Mouse (Mus musculus): ENCODE data around the gene Trpm5. TPM values are rescaled to one million over a fixed set of nuclear protein-coding genes. Genes with fewer than 3 reads are reported as not detected.

Trpm5 gene
- polyA plus RNA-seq, 1 experiment from 2014 or later, result 0.73 TPM

DNA sequence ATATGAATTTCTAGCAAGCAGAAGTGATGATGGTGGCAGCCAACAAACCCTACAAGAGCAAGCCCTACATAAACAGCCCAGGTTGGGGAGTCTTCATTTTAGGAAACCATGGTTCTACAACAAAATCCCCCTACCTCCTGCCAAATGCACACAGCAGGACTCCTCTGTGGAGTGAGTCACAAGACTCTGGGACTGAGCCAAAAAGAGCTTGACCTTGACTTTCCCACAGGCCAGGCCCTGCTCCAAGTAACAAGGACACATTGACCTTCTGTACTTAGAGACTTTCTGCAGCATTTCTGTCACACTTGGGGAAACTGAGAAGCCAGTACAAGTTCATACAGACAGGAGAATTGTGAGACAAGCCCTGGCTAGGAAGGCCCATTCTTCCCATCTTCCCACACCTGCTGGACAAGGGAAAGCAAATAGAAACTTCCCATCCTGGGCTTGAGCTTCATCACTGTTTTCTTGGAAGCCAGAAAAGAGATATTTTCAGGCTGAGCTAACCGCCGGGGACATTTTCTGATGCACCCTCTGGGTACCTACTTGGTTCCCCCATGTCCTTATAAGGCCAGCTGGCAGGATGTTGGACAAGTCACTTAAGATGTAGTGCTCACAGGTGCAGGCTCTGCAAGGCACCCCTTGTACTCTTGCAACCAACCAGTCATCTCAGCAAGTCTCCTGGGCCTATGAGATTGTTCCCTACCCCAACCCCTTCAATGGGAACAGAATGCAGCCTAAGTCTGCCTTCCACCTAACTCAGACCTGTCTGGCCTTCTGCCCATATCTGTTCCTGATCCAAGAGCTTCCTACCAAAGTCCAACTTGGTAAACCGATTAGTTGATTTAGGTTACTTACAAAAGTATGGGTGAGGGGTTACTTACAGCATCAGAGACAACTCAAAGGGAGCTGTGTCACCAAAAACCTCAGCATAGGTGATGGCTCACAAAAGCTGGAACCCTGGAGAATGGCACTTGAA, 44.3 kb downstream of the Trpm5 start:
- H3K27ac ChIP-seq, result no peak overlapping the region
- no peak overlapping the region for H3K4me3 ChIP-seq (replicated peaks)
- H3K36me3 ChIP-seq, result no peaks in the 10 kb centered on the region
- no peaks in the 10 kb centered on the region for H3K9me3 ChIP-seq (replicated peaks)
- H3K4me2 ChIP-seq, result no peak overlapping the region
- WGBS (ENCODE audit: insufficient replicate concordance), result 75% methylated on average over 3 of the region's 3 CpGs
- ATAC-seq (ENCODE audit: low read depth), result no peak
- peaks cover 42% of the 10 kb centered on the region for H3K4me1 ChIP-seq (replicated peaks)
- no peak overlapping the region for H3K9ac ChIP-seq
- H3K27me3 ChIP-seq, result no peaks in the 10 kb centered on the region
- DNase-seq, result no peak

DNA sequence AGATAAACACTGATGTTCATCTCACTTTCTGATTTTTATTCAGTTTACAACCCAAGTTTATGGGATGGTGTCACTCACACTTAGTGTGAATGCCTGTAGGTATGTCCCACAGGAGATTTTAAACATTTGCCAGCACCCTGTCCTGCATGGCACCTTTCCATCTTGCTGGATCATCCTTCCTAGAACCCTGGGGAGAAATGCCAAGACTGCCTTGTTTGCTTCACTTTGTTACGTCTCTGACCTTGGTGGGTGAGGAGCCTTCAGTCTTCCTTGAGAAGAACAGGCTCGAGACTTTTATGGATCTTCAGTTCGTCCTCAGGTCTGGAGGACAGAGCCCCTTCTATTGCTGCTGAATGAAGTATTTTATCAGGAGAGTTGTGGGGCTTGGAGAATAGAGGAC, 45.1 kb downstream of the Trpm5 start:
- Histone ChIP-seq H3K27ac (no peak overlapping the region), H3K4me2 (no peak overlapping the region), H3K9ac (no peak overlapping the region), H3K4me1 (replicated peaks) (peaks cover 34% of the 10 kb centered on the region), H3K9me3 (replicated peaks) (0 out of 2 replicates have a peak, but pooled peaks cover 4% of the 10 kb centered on the region), H3K27me3 (no peaks in the 10 kb centered on the region), H3K4me3 (replicated peaks) (no peak overlapping the region), H3K36me3 (0 out of 2 replicates have a peak, but pooled peaks cover 2% of the 10 kb centered on the region)
- 55% methylated on average over 3 of the region's 3 CpGs for WGBS (ENCODE audit: insufficient replicate concordance)
- ATAC-seq (ENCODE audit: low read depth) (no peak), DNase-seq (no peak)

DNA sequence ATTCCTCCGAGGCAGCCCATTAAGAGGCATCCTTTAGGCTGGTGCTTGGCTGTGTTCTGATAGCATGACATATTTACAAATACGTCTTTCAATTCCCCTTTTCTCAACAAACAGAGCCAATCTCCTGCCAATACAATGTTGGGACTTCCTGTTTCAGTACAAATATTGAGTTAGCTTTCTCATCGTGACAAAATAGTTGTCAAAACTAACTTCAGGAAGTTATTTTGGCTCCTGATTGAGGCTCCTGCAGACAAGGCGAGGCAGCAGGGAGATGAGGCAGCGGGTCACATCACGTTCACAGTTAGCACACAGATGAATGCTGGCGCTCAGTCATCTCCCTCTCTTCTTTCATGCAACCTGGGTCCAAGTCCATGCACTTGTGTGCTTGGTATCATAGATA, 48.1 kb downstream of the Trpm5 start:
- 0 out of 2 replicates have a peak, but pooled peaks cover 4% of the 10 kb centered on the region for H3K9me3 ChIP-seq (replicated peaks)

DNA sequence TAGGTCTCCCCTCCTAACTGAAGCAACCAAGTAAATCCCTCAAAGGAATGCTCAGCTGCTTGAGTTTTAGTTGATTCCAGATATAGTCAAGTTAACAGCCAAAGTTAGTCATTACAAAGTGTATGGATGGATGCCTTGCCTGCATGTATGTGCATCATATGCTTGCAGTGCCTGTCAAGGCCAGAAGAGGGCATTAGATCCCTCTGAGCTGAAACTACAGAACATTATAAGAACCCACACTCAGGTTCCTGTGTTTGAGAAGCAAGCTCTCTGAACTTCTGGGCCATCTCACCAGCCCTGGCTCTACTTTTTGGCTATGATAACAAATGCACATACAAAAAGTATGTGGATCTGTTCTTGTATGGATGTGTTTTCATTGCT, 49.6 kb downstream of the Trpm5 start:
- peaks cover 28% of the 10 kb centered on the region for H3K4me1 ChIP-seq (replicated peaks)
- H3K27me3 ChIP-seq, result no peaks in the 10 kb centered on the region
- H3K27ac ChIP-seq, result no peak overlapping the region
- 0 out of 2 replicates have a peak, but pooled peaks cover 4% of the 10 kb centered on the region for H3K9me3 ChIP-seq (replicated peaks)
- no peak overlapping the region for H3K4me3 ChIP-seq (replicated peaks)
- 0 out of 2 replicates have a peak, but pooled peaks cover 2% of the 10 kb centered on the region for H3K36me3 ChIP-seq
- no peak overlapping the region for H3K9ac ChIP-seq
- ATAC-seq (ENCODE audit: low read depth) (no peak), DNase-seq (no peak)
- H3K4me2 ChIP-seq, result no peak overlapping the region

More for the DNA sequence above, 48.1 kb downstream of the Trpm5 start:
- no peaks in the 10 kb centered on the region for H3K27me3 ChIP-seq
- ATAC-seq (ENCODE audit: low read depth), result no peak
- H3K9ac ChIP-seq, result no peak overlapping the region
- no peak overlapping the region for H3K4me3 ChIP-seq (replicated peaks)
- H3K4me2 ChIP-seq, result no peak overlapping the region
- H3K4me1 ChIP-seq (replicated peaks), result peaks cover 24% of the 10 kb centered on the region
- no peak for DNase-seq
- H3K36me3 ChIP-seq, result 0 out of 2 replicates have a peak, but pooled peaks cover 2% of the 10 kb centered on the region
- WGBS (ENCODE audit: insufficient replicate concordance), result 41% methylated on average over 7 of the region's 7 CpGs
- no peak overlapping the region for H3K27ac ChIP-seq

DNA sequence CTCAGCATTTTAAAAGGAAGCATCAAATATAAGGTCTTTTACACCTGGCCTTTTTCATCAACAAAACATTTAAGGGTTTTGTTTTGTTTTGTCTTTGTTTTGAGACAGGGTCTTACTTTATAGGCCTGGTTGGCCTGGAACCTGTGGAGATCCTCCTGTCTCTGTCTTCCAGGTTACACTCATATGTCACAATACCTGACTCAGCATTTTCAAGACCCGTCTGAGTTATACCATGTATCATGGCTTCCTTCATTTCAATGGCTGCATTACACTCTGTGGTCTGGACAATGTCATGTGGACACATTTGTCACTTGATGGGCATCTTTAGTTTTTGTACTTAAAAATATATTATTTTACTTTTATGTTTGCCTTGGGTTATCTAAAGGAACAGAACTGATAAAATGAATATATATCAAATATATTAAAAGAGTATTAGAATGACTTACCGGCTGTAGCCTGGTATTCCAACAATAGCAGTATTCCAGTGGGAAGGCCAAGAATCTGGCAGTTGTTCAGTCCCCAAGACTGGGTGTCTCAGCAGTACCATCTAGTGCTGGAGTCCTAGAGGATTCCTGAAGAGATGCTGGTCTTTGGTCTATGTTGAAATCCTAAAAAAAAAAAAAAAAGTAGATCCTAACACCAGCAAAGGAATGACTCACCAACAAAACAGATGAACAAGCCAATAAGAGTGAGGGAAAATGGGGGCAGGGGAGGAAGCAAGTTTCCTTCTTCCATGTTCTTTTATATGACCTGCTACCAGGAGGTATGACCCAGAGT, 50.2 kb downstream of the Trpm5 start:
- WGBS (ENCODE audit: insufficient replicate concordance), result 59% methylated on average over 2 of the region's 2 CpGs
- Histone ChIP-seq H3K4me3 (replicated peaks) (no peak overlapping the region), H3K9ac (no peak overlapping the region), H3K36me3 (0 out of 2 replicates have a peak, but pooled peaks cover 2% of the 10 kb centered on the region), H3K9me3 (replicated peaks) (0 out of 2 replicates have a peak, but pooled peaks cover 4% of the 10 kb centered on the region), H3K4me1 (replicated peaks) (peaks cover 28% of the 10 kb centered on the region), H3K27me3 (no peaks in the 10 kb centered on the region), H3K27ac (no peak overlapping the region), H3K4me2 (no peak overlapping the region)
- DNase-seq, result no peak
- no peak for ATAC-seq (ENCODE audit: low read depth)

DNA sequence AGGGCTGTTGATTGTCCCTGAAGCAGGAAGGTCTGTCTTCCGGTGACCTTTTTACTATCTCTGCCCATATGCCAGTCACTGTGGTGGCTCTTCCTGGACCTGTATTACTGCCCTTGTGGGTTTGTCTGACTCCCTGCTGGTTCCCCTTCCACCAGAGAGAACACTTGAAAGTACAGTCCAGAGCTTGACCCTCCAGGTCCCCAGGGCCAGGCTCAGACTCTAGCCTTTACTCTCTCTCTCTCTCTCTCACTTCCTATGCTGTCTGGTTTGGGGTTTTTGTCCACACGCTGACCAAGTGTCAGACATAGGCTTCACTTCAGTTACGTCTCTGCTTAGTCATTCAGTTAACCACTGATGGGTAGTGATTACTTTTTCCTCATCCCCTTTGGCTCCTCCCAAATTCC, 51.5 kb downstream of the Trpm5 start:
- H3K4me1 ChIP-seq (replicated peaks), result peaks cover 28% of the 10 kb centered on the region
- no peaks in the 10 kb centered on the region for H3K27me3 ChIP-seq
- H3K27ac ChIP-seq, result 0 out of 2 replicates have a peak overlapping the region, but pooled peaks have one; percentile 23
- no peak overlapping the region for H3K9ac ChIP-seq
- 0 out of 2 replicates have a peak, but pooled peaks cover 2% of the 10 kb centered on the region for H3K36me3 ChIP-seq
- H3K4me3 ChIP-seq (replicated peaks), result no peak overlapping the region
- H3K4me2 ChIP-seq, result no peak overlapping the region
- 0 out of 2 replicates have a peak, but pooled peaks cover 4% of the 10 kb centered on the region for H3K9me3 ChIP-seq (replicated peaks)
- ATAC-seq (ENCODE audit: low read depth) (no peak), DNase-seq (no peak)
- 29% methylated on average over 3 of the region's 3 CpGs for WGBS (ENCODE audit: insufficient replicate concordance)

DNA sequence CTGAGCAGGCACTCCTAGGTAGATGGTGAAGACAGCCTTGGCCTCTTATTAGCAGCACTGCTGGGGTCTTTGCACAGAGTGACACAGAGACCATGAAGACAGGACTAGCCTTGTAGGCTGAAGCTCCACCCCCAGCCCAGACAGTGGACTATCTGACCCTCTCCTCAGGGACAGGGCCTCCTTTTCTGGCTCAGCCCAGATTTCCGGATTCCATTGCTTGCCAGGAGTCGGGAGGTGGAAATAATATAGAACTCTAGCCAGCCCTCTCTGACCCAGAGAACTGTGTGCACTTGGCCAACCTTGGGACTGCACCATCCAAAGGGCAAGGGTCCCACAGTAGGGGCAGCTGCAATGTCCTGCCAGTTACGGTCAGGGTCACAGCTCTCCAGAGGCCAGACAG, 52.4 kb downstream of the Trpm5 start:
- Histone ChIP-seq H3K27me3 (no peaks in the 10 kb centered on the region), H3K36me3 (0 out of 2 replicates have a peak, but pooled peaks cover 2% of the 10 kb centered on the region), H3K9ac (no peak overlapping the region), H3K4me1 (replicated peaks) (peaks cover 28% of the 10 kb centered on the region), H3K27ac (no peak overlapping the region), H3K4me3 (replicated peaks) (no peak overlapping the region), H3K4me2 (no peak overlapping the region), H3K9me3 (replicated peaks) (0 out of 2 replicates have a peak, but pooled peaks cover 4% of the 10 kb centered on the region)
- DNase-seq (no peak), ATAC-seq (ENCODE audit: low read depth) (0 out of 2 replicates have a peak, but pooled peaks have one; percentile 29)
- 49% methylated on average over 3 of the region's 3 CpGs for WGBS (ENCODE audit: insufficient replicate concordance)

DNA sequence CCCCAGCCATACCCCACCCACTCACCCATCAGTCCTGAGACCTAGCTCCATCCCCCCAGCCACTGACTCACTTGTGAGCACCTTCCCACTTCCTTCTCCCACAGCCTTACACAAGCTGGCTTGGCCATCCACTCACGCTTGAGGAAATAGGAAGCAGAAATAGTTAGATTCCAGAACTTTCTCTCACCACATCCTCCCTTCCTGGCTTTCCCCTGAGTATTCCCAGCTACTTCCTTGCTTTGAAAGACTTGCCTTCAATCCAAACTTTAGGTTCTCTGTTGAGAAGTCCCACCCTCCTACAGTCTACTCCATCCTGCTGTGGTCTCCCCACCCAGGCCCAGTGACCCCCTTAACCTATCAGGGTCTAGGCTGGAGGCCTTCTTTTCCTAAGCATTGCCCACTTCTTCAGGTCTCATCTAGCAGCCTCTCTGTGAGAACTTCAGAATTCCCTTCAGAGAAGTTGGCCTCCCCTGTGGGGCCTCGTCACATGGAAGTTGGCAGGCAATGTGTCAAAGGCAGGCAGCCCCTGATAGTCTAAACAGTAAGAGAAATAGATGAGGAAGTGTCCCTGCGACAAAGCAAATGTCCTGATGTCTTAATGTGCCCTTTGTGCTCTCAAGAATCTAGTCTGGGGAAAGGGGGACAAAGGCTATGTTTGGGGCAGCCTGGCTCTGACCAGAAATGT, 53.2 kb downstream of the Trpm5 start:
- Histone ChIP-seq H3K9ac (0 out of 2 replicates have a peak overlapping the region, but pooled peaks have one; percentile 15), H3K4me2 (no peak overlapping the region), H3K27me3 (no peaks in the 10 kb centered on the region), H3K36me3 (0 out of 2 replicates have a peak, but pooled peaks cover 2% of the 10 kb centered on the region), H3K4me1 (replicated peaks) (peaks cover 28% of the 10 kb centered on the region), H3K9me3 (replicated peaks) (0 out of 2 replicates have a peak, but pooled peaks cover 4% of the 10 kb centered on the region), H3K4me3 (replicated peaks) (no peak overlapping the region), H3K27ac (peak overlapping the region; percentile 23; the same call in 1 of the 2 replicates)
- no peak for DNase-seq
- no peak for ATAC-seq (ENCODE audit: low read depth)
- 44% methylated on average over 3 of the region's 3 CpGs for WGBS (ENCODE audit: insufficient replicate concordance)

DNA sequence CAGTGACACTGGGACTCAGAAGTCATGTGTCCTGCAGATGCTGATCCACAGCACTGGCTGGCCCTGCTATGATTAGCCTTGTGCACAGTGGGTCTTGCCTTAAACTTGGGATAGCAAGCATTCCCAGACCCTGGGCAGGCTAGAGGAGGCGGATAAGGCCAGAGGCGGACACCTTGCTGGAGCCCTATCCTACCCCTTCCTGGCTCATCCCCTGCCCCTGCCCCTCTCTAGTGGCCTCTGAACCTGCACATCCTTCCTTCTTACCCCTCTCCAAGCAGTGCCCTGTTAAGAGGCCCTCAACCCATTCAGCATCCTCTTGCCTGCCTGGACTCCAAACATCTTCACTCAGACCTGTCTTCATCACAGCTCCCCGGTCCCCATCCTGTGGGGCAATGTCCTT, 53.9 kb downstream of the Trpm5 start:
- Histone ChIP-seq H3K27me3 (no peaks in the 10 kb centered on the region), H3K9me3 (replicated peaks) (0 out of 2 replicates have a peak, but pooled peaks cover 4% of the 10 kb centered on the region), H3K4me1 (replicated peaks) (peaks cover 28% of the 10 kb centered on the region), H3K9ac (no peak overlapping the region), H3K4me2 (no peak overlapping the region), H3K36me3 (0 out of 2 replicates have a peak, but pooled peaks cover 2% of the 10 kb centered on the region), H3K4me3 (replicated peaks) (no peak overlapping the region), H3K27ac (no peak overlapping the region)
- WGBS (ENCODE audit: insufficient replicate concordance), result 78% methylated on average over 3 of the region's 3 CpGs
- no peak for DNase-seq
- 0 out of 2 replicates have a peak, but pooled peaks have one; percentile 25 for ATAC-seq (ENCODE audit: low read depth)

DNA sequence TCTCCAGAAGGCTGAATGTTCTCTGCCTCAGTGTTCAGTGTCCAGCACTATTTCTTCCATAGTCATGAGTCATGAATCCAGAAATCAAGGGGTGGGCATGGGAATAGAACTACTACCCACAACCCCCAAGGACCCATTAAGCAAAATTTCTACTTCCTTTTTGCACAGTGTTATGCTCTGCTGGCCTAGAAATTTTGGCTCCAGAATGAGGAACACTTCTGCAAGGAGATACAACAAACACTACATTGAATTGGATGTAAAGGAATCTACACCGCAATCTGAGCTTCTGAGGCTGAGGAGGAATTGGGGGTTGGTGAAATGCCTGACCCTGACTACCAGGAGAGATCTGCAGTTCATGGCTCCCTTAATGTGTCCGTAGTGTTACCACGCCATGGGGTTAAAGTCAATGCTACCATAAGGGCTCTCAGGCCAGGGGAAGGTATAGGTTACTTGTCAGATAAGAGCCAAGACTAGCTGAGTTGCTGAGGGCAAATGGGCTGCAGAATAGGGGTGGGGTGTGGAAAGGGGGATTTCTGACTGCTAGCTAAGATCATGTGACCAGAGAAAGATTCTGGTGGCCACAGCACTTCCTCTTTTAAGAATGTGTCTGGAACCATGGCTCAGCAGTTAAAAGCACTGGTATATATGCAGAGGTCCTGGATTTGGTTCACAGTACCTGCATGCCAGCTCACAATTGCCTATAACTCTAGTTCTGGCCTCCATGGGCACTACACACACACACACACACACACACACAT, 56.1 kb downstream of the Trpm5 start:
- peaks cover 27% of the 10 kb centered on the region for H3K4me1 ChIP-seq (replicated peaks)
- DNase-seq (no peak), ATAC-seq (ENCODE audit: low read depth) (no peak)
- no peak overlapping the region for H3K4me3 ChIP-seq (replicated peaks)
- no peaks in the 10 kb centered on the region for H3K9me3 ChIP-seq (replicated peaks)
- H3K27ac ChIP-seq, result 0 out of 2 replicates have a peak overlapping the region, but pooled peaks have one; percentile 13
- WGBS (ENCODE audit: insufficient replicate concordance), result 44% methylated on average over 3 of the region's 3 CpGs
- no peaks in the 10 kb centered on the region for H3K27me3 ChIP-seq
- no peaks in the 10 kb centered on the region for H3K36me3 ChIP-seq
- no peak overlapping the region for H3K4me2 ChIP-seq
- H3K9ac ChIP-seq, result no peak overlapping the region
